Mouse (Mus musculus) thymus, adult 2 months (tissue): Measurements from ENCODE around the gene Lrp1.

ENCODE experiments used
- CTCF ChIP-seq: fragments of 200-500 bp; IDR thresholded peaks from 2 replicates; pipeline ENCODE4 v1.5.1; 2012; ENCODE audit warnings: mild to moderate bottlenecking, control low read depth, low read length, moderate library complexity, borderline replicate concordance; ENCODE audit not compliant: control insufficient read depth, poor library complexity, insufficient read depth; ENCODE audit errors: extremely low read depth
- POLR2A ChIP-seq: fragments of 200-500 bp; IDR thresholded peaks from 2 replicates; pipeline ENCODE4 v1.6.1; 2012; ENCODE audit warnings: mild to moderate bottlenecking, low read length, control low read depth, moderate library complexity; ENCODE audit not compliant: control insufficient read depth, poor library complexity, insufficient read depth; ENCODE audit errors: extremely low read depth

DNA sequence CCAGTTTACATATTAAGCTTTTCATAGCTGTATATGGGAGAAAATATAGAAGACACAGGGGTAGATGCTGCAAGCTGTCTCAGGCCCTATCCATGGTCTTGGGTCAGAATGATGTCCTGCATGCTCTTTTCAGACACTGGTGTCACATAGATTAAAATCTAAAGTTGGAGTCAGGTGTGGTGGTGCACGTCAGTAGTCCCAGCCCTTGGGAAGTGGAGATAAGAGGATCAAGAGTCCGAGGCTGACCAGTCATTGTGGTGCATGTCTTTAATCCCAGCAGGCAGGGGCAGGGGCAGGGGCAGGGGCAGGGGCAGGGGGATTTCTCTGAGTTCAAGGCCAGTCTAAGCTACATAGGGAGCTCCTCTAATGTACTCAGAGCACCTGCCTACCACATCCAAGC lies 24.8 kb upstream of the Lrp1 start:
- TF ChIP-seq CTCF: no peak
- TF ChIP-seq POLR2A: no peak
